Comparison of ENCODE assay signal across 12 mouse cellular contexts in the genomic region with DNA sequence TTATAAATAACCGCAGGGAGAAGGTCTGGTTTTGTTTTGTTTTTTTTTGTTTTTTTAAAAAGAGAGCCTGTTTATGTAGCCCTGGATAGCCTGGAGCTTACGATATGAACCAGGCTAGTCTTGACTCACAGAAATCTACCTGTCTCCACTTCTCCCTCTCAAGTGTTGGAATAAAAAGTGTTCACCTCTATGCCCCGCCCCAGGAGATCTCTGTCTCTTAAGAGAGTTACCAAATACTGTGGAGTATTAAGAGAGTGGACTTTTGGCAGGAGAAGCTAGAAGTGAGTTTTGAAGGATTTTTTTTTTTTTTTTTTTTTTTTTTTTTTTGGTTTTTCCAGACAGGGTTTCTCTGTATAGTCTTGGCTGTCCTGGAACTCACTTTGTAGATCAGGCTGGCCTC.
DNase-seq lines count a peak whose midpoint lies in the region.
"Had no signal": no experiment of that assay in that cellular context is flagged by ENCODE, and none has a peak within 500 bp of the region (broad histone marks: within the 10 kb centered on the region; RNA-seq: fewer than 3 reads in every experiment).

No protein-coding gene starts in this region.

- peak; percentile 9 to 23 for DNase-seq in lung, adult 18-20 months
- DNase-seq in lung, postnatal 14 days, result no peak
- peak; percentile 22 for DNase-seq in lung, postnatal 25 days (ENCODE audit: low spot score)
- DNase-seq in lung, postnatal 10 days, result no peak
- DNase-seq in MN1 (ENCODE audit: low spot score), result peak; percentile 57
- no peak for DNase-seq in heart, adult 9 months (ENCODE audit: low spot score in 2 of 2)
- DNase-seq: adrenal gland, adult 8-10 months; adrenal gland, postnatal 14 days; cerebellum, adult 11-12 months; cerebellum, adult 9-10 months; cerebellum, postnatal 10 days; cerebellum, postnatal 25 days had no signal

Comparison
In these comparisons a context has a peak if more than half of its experiments do, and no peak if none do; other contexts are left out.
1. DNase-seq: peak in lung, adult 18-20 months (2 of 2), lung, postnatal 25 days (single experiment) and MN1 (single experiment); none in lung, postnatal 14 days (single experiment), lung, postnatal 10 days (single experiment) and heart, adult 9 months (0 of 2).